ENCODE assay signal across 8 mouse cellular contexts in the genomic region with DNA sequence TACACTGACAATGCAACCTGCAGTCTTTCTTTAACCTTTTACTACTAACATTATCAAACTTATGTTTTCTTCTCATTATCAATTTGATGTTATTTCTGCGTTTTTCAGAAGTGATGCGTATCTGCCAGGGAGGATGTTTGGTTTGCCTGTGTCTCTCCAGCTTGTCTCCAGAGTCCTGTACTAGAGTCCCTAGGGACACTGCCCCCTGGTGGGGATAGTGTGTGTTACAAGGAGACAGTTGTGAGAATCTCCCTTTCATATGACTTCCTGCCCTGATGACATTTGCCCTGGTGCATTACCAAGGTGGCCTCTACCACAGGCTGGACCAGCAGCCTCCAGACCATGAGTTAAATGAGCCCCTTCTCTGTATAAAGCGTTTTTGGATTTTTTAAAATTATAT. TPM values are rescaled to one million over a fixed set of nuclear protein-coding genes. Genes with fewer than 3 reads are reported as not detected.
DNase-seq lines count a peak whose midpoint lies in the region; ATAC-seq and TF ChIP-seq lines count a peak whose summit lies in the region.
"Had no signal": no experiment of that assay in that cellular context is flagged by ENCODE, and none has a peak within 500 bp of the region (broad histone marks: within the 10 kb centered on the region; RNA-seq: fewer than 3 reads in every experiment).

No protein-coding gene starts in this region.

- H3K36me3 ChIP-seq in neural tube, embryonic 15.5 days, result no peaks in the 10 kb centered on the region
- H3K36me3 ChIP-seq in hindbrain, postnatal 0 days (ENCODE audit: insufficient read depth, low read length), result no peaks in the 10 kb centered on the region
- H3K36me3 ChIP-seq in limb, embryonic 14.5 days (ENCODE audit: control insufficient read depth, insufficient read depth, low read length), result no peaks in the 10 kb centered on the region
- H3K36me3 ChIP-seq: heart, embryonic 13.5 days had no signal

- peaks cover 15% of the 10 kb centered on the region for H3K4me1 ChIP-seq in neural tube, embryonic 15.5 days
- H3K4me1 ChIP-seq in hindbrain, postnatal 0 days (ENCODE audit: insufficient read depth, low read length), result no peaks in the 10 kb centered on the region
- 0 out of 2 replicates have a peak, but pooled peaks cover 7% of the 10 kb centered on the region for H3K4me1 ChIP-seq in limb, embryonic 14.5 days (ENCODE audit: control insufficient read depth, insufficient read depth, low read length)

- 7% methylated on average over 3 of the region's 3 CpGs for WGBS in neural tube, embryonic 15.5 days
- 11% methylated on average over 3 of the region's 3 CpGs for WGBS in hindbrain, postnatal 0 days
- 26% methylated on average over 3 of the region's 3 CpGs for WGBS in limb, embryonic 14.5 days

- no peaks in the 10 kb centered on the region for H3K27me3 ChIP-seq in neural tube, embryonic 15.5 days (replicated peaks)
- H3K27me3 ChIP-seq in hindbrain, postnatal 0 days (ENCODE audit: insufficient read depth, low read length), result no peaks in the 10 kb centered on the region
- no peaks in the 10 kb centered on the region for H3K27me3 ChIP-seq in limb, embryonic 14.5 days (ENCODE audit: control insufficient read depth, insufficient read depth, low read length)
- H3K27me3 ChIP-seq: heart, embryonic 13.5 days had no signal

- no peak overlapping the region for H3K27ac ChIP-seq in neural tube, embryonic 15.5 days (replicated peaks)
- H3K27ac ChIP-seq in hindbrain, postnatal 0 days, result no peak overlapping the region
- no peak overlapping the region for H3K27ac ChIP-seq in limb, embryonic 14.5 days (replicated peaks; ENCODE audit: low read depth, low read length)
- H3K27ac ChIP-seq: heart, embryonic 13.5 days had no signal

- DNase-seq in neural tube, embryonic 10.5 days (ENCODE audit: extremely low spot score, low spot score), result peak; percentile 87
- DNase-seq in embryo, embryonic 11 days, result peak; percentile 82
- peak; percentile 81 for DNase-seq in hindbrain, postnatal 0 days (ENCODE audit: low spot score)
- peak; percentile 61 for DNase-seq in limb, embryonic 14.5 days (ENCODE audit: low spot score)
- DNase-seq in right cerebral cortex, postnatal 10 days (ENCODE audit: low spot score in 2 of 2), result peak; percentile 62 to 79

- H3K4me2 ChIP-seq in neural tube, embryonic 15.5 days, result no peak overlapping the region
- no peak overlapping the region for H3K4me2 ChIP-seq in hindbrain, postnatal 0 days (ENCODE audit: low read depth, low read length)
- H3K4me2 ChIP-seq in limb, embryonic 14.5 days (replicated peaks; ENCODE audit: low read depth, low read length, severe bottlenecking), result no peak overlapping the region
- H3K4me2 ChIP-seq: heart, embryonic 13.5 days had no signal

- no peak for TF ChIP-seq POLR2A in limb, embryonic 14.5 days (IDR thresholded peaks at IDR 0.05; ENCODE audit: borderline replicate concordance, extremely low read depth, insufficient read depth, insufficient read length)

- peak; percentile 92 for TF ChIP-seq CTCF in hindbrain, postnatal 0 days (IDR thresholded peaks at IDR 0.05; ENCODE audit: low read depth)

- H3K9me3 ChIP-seq in neural tube, embryonic 15.5 days (replicated peaks), result no peaks in the 10 kb centered on the region
- H3K9me3 ChIP-seq in hindbrain, postnatal 0 days (ENCODE audit: low read length), result no peaks in the 10 kb centered on the region
- H3K9me3 ChIP-seq in limb, embryonic 14.5 days (ENCODE audit: control insufficient read depth, low read length), result no peaks in the 10 kb centered on the region
- H3K9me3 ChIP-seq: heart, embryonic 13.5 days had no signal

- H3K9ac ChIP-seq in neural tube, embryonic 15.5 days (replicated peaks), result no peak overlapping the region
- no peak overlapping the region for H3K9ac ChIP-seq in hindbrain, postnatal 0 days (replicated peaks; ENCODE audit: low read length)
- H3K9ac ChIP-seq in limb, embryonic 14.5 days (ENCODE audit: low read depth, low read length, severe bottlenecking), result no peak overlapping the region
- H3K9ac ChIP-seq: heart, embryonic 13.5 days had no signal

- ATAC-seq in neural tube, embryonic 15.5 days (ENCODE audit: low FRiP score), result no peak
- peak; percentile 28 for ATAC-seq in activated CD4-positive, CD25-positive, alpha-beta regulatory T cell, adult 4 months
- no peak for ATAC-seq in hindbrain, postnatal 0 days
- ATAC-seq in limb, embryonic 14.5 days (ENCODE audit: low FRiP score, low read depth), result no peak

- H3K4me3 ChIP-seq in neural tube, embryonic 15.5 days (replicated peaks), result no peak overlapping the region
- no peak overlapping the region for H3K4me3 ChIP-seq in hindbrain, postnatal 0 days (ENCODE audit: low read length)
- no peak overlapping the region for H3K4me3 ChIP-seq in limb, embryonic 14.5 days (replicated peaks; ENCODE audit: low read length)
- H3K4me3 ChIP-seq: heart, embryonic 13.5 days had no signal

RNA-seq across cellular contexts. Expression of a gene that starts 15.3 kb away (rescaled TPM):
- 431 and 489 TPM in 2 replicates for polyA plus RNA-seq in neural tube, embryonic 15.5 days (2015; fragmentation: Nextera tagmentation; extraction: Ambion mirVana)
- polyA plus RNA-seq in activated CD4-positive, CD25-positive, alpha-beta regulatory T cell, adult 4 months (2017; shearing (Covaris generic)), result 1,000 to 10,000 TPM; 2,156 to 2,621 TPM
- 137 and 147 TPM in 2 replicates for total RNA-seq in hindbrain, postnatal 0 days (2014; rRNA removed)
- 432 and 453 TPM in 2 replicates for polyA plus RNA-seq in hindbrain, postnatal 0 days (2015; fragmentation: Nextera tagmentation; extraction: Ambion mirVana)
- 604 and 1,322 TPM in 2 replicates for polyA plus RNA-seq in limb, embryonic 14.5 days (2012; rRNA removed)
- 1,098 and 1,112 TPM in 2 replicates for polyA plus RNA-seq in limb, embryonic 14.5 days (2014; fragmentation: Nextera tagmentation; extraction: Ambion mirVana)

RNA-seq across cellular contexts. Expression of a gene that starts 46.9 kb away (rescaled TPM):
- 4.8 and 5.0 TPM in 2 replicates for polyA plus RNA-seq in neural tube, embryonic 15.5 days (2015; fragmentation: Nextera tagmentation; extraction: Ambion mirVana)
- polyA plus RNA-seq in activated CD4-positive, CD25-positive, alpha-beta regulatory T cell, adult 4 months (2017; shearing (Covaris generic)), result under 1 TPM in 1 of 2 experiments, not detected in 1; 0.12 TPM
- 4.0 and 7.0 TPM in 2 replicates for total RNA-seq in hindbrain, postnatal 0 days (2014; rRNA removed)
- 3.7 and 4.4 TPM in 2 replicates for polyA plus RNA-seq in hindbrain, postnatal 0 days (2015; fragmentation: Nextera tagmentation; extraction: Ambion mirVana)
- 4.5 and 4.9 TPM in 2 replicates for polyA plus RNA-seq in limb, embryonic 14.5 days (2012; rRNA removed)
- polyA plus RNA-seq in limb, embryonic 14.5 days (2014; fragmentation: Nextera tagmentation; extraction: Ambion mirVana), result 2.2 and 2.4 TPM in 2 replicates
